Mouse (Mus musculus): Measurements from ENCODE around the gene Ripk3. TPM values are rescaled to one million over a fixed set of nuclear protein-coding genes. Genes with fewer than 3 reads are reported as not detected.

Ripk3 gene
- polyA plus RNA-seq (2015; fragmentation: Nextera tagmentation; extraction: Ambion mirVana) = 1.1 and 2.3 TPM in 2 replicates

DNA sequence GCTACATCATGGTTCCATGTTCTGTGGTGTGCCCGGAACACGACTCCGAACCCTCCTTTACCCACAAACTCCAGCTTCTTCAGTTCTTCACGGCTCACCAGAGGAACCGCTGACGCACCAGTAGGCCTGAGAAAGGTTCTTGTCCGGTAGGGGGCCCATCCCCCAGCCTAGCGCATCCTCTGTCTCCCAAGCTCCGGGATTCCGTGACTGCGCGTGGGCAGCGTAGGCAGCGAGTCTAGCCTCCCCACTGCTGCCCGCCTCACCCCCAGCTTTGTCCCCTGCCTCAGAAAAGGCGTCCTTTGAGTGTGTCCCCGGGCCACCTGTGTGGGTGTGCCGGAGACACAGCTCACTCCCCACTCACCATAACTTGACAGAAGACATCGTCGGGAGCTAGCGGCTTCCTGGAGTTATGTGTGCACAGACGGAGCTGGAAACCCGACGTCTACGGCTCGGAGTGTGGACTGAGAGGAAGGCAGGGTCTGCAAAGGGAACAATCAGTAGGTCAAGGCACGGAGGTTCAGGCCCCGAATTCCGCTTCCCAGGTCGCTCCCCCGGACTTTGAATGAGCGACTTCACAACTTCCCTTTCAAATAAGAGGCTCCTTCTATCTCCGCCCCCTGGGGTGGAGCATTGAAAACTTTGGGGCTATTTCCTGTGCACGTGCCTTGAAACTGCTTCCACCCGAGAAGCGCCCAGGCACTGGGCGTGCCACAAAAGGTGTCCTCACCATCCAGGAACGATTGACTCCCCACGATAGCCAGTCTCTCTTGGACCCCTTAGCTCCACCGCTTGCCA is at the start of gene Ripk3:
Gene Ripk3 (minus strand): TSS at position 610 of the 795 bp plus-strand sequence.
- ATAC-seq (replicated peaks) = no peak
- H3K9me3 ChIP-seq = no peaks in the 10 kb centered on the region
- WGBS = 6% methylated on average over 40 of the region's 40 CpGs
- no peak within 1 kb of the TSS for H3K27ac ChIP-seq (replicated peaks)
- no peak within 1 kb of the TSS for H3K9ac ChIP-seq (replicated peaks)
- H3K27me3 ChIP-seq = peaks cover 67% of the 10 kb centered on the region
- 0 out of 2 replicates have a peak within 1 kb of the TSS, but pooled peaks have one; percentile 6 for H3K4me3 ChIP-seq
- H3K4me1 ChIP-seq = peaks cover 11% of the 10 kb centered on the region
- H3K36me3 ChIP-seq = no peaks in the 10 kb centered on the region
- peak within 1 kb of the TSS; percentile 18 for H3K4me2 ChIP-seq (replicated peaks)

DNA sequence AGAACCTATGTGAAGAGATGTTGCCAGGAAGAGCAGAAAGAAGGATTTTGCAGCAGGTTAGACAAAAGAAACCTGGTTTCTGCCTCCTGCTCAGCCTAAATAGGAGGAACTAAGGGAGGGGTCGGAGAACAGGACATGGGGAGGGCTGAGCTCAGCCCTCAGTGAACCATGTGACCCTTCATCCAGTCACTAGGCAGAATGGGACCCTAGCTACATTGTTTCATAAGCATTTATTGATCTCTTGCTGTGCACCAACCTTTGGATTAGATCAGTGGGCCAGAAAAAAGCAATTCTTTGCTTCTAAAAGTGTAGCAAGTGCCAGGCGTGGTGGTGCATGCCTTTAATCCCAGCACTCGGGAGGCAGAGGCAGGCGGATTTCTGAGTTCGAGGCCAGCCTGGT is 49.6 kb upstream of the Ripk3 start:
- Histone ChIP-seq H3K9ac (replicated peaks) (no peak overlapping the region), H3K4me3 (no peak overlapping the region), H3K9me3 (no peaks in the 10 kb centered on the region), H3K4me2 (replicated peaks) (no peak overlapping the region), H3K27ac (replicated peaks) (no peak overlapping the region), H3K27me3 (no peaks in the 10 kb centered on the region), H3K4me1 (no peaks in the 10 kb centered on the region), H3K36me3 (no peaks in the 10 kb centered on the region)
- WGBS = 87% methylated on average over 5 of the region's 5 CpGs
- ATAC-seq (replicated peaks) = no peak

- no peak for ATAC-seq (replicated peaks)
- Histone ChIP-seq H3K4me2 (replicated peaks) (no peak overlapping the region), H3K9ac (replicated peaks) (no peak overlapping the region), H3K36me3 (no peaks in the 10 kb centered on the region), H3K27me3 (no peaks in the 10 kb centered on the region), H3K4me1 (no peaks in the 10 kb centered on the region), H3K9me3 (no peaks in the 10 kb centered on the region), H3K4me3 (no peak overlapping the region), H3K27ac (replicated peaks) (no peak overlapping the region)
- WGBS = 71% methylated on average over 5 of the region's 5 CpGs
Observed at GRCm38 (mm10) chr14:55834808-55835533, 46.3 kb upstream of the Ripk3 start.

DNA sequence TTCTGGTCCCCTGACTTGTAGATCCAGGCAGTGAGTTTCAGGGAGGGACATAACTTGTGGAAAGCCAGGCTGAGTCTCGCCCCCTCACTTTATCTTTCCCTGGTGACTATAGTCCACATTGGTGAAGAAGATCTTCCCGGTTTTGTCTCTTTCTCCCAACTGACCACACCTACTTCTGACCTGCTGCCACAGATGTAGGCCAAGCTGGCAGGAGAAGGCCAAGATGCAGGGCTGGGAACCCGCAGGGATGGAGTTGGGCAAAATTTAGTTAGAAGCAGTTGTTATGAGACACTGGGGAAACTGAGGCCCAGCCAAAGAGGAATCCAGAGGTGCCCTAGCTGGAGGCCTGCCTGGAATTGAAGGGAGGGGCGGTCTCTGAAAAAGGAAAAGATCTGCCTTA is 44.5 kb upstream of the Ripk3 start:
- no peak for ATAC-seq (replicated peaks)
- WGBS = 86% methylated on average over 4 of the region's 4 CpGs
- H3K4me3 ChIP-seq = no peak overlapping the region
- H3K27me3 ChIP-seq = no peaks in the 10 kb centered on the region
- no peaks in the 10 kb centered on the region for H3K9me3 ChIP-seq
- no peak overlapping the region for H3K9ac ChIP-seq (replicated peaks)
- no peak overlapping the region for H3K27ac ChIP-seq (replicated peaks)
- H3K4me2 ChIP-seq (replicated peaks) = no peak overlapping the region
- no peaks in the 10 kb centered on the region for H3K36me3 ChIP-seq
- no peaks in the 10 kb centered on the region for H3K4me1 ChIP-seq

GRCm38 (mm10) chr14:55830331-55830730 is 41.7 kb upstream of the Ripk3 start:
- Histone ChIP-seq H3K4me2 (replicated peaks) (no peak overlapping the region), H3K36me3 (no peaks in the 10 kb centered on the region), H3K27ac (replicated peaks) (no peak overlapping the region), H3K9me3 (no peaks in the 10 kb centered on the region), H3K9ac (replicated peaks) (no peak overlapping the region), H3K4me1 (peaks cover 17% of the 10 kb centered on the region), H3K27me3 (peaks cover 4% of the 10 kb centered on the region; the same call in 1 of the 2 replicates), H3K4me3 (no peak overlapping the region)
- 91% methylated on average over 4 of the region's 4 CpGs for WGBS
- ATAC-seq (replicated peaks) = no peak

DNA sequence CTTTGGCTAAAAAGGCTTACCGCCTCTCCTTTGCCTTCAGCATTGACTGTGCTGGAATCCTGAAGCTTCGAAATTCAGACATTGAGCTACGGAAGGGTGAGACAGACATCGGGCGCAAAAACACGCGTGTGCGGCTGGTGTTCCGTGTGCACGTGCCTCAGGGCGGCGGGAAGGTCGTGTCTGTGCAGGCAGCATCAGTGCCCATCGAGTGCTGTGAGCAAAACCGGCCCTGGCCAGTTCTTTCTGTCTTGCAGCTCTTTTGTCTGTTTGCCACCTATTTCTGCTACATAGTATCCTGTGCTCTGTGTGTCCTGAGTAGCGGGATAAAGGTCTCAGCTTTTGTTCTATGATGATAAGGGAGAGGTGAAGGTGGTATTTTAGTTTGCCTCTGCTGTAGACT is 41.2 kb upstream of the Ripk3 start:
- Histone ChIP-seq H3K4me1 (peaks cover 22% of the 10 kb centered on the region), H3K27me3 (peaks cover 4% of the 10 kb centered on the region; the same call in 1 of the 2 replicates), H3K27ac (replicated peaks) (no peak overlapping the region), H3K4me2 (replicated peaks) (no peak overlapping the region), H3K36me3 (no peaks in the 10 kb centered on the region), H3K9me3 (no peaks in the 10 kb centered on the region), H3K9ac (replicated peaks) (no peak overlapping the region), H3K4me3 (no peak overlapping the region)
- 91% methylated on average over 16 of the region's 16 CpGs for WGBS
- ATAC-seq (replicated peaks) = no peak

DNA sequence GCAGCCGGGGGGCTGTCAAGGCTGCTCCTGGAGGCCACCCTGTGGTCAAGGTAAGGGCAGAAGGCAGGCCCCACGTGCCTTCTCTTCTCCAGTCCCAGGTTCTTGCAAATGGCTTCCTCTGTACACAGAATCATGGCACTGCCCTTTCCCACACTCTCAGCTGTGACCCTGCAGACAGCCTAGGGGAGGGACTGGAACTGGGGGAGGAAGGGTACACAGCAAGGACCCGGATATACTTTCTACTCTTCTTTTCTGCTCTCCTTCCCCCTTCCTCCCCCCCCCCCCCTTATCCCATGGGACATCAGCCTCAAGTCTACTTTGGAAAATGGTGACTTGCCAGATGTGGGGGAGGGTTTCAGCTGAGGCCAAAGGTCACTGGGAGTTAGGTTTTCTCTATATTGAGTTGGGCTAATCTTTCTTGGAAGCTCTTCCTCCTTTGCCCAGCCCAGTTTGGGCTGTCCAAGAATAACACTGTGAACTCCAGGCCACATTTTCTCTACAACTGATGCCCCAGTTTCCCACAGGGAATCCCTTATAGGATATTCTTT is 40.1 kb upstream of the Ripk3 start:
- Histone ChIP-seq H3K36me3 (no peaks in the 10 kb centered on the region), H3K4me1 (peaks cover 32% of the 10 kb centered on the region), H3K27ac (replicated peaks) (no peak overlapping the region), H3K9me3 (no peaks in the 10 kb centered on the region), H3K4me2 (replicated peaks) (no peak overlapping the region), H3K4me3 (no peak overlapping the region), H3K27me3 (peaks cover 4% of the 10 kb centered on the region; the same call in 1 of the 2 replicates), H3K9ac (replicated peaks) (no peak overlapping the region)
- ATAC-seq (replicated peaks) = no peak
- 56% methylated on average over 3 of the region's 3 CpGs for WGBS

- Histone ChIP-seq H3K4me3 (peak overlapping the region; percentile 59), H3K9me3 (no peaks in the 10 kb centered on the region), H3K27me3 (peaks cover 4% of the 10 kb centered on the region; the same call in 1 of the 2 replicates), H3K4me1 (peaks cover 45% of the 10 kb centered on the region), H3K4me2 (replicated peaks) (peak overlapping the region; percentile 92), H3K36me3 (no peaks in the 10 kb centered on the region), H3K27ac (replicated peaks) (peak overlapping the region; percentile 80; the same call in 1 of the 2 replicates), H3K9ac (replicated peaks) (peak overlapping the region; percentile 29; the same call in 1 of the 2 replicates)
- no peak for ATAC-seq (replicated peaks)
- 8% methylated on average over 41 of the region's 41 CpGs for WGBS
Observed at GRCm38 (mm10) chr14:55826551-55827340, 38.1 kb upstream of the Ripk3 start.

GRCm38 (mm10) chr14:55826142-55826541 is 37.5 kb upstream of the Ripk3 start:
- Histone ChIP-seq H3K4me3 (peak overlapping the region; percentile 59), H3K9me3 (no peaks in the 10 kb centered on the region), H3K36me3 (no peaks in the 10 kb centered on the region), H3K4me1 (peaks cover 45% of the 10 kb centered on the region), H3K27ac (replicated peaks) (peak overlapping the region; percentile 80), H3K9ac (replicated peaks) (peak overlapping the region; percentile 29), H3K4me2 (replicated peaks) (peak overlapping the region; percentile 92), H3K27me3 (peaks cover 4% of the 10 kb centered on the region; the same call in 1 of the 2 replicates)
- no peak for ATAC-seq (replicated peaks)
- WGBS = 5% methylated on average over 15 of the region's 15 CpGs

DNA sequence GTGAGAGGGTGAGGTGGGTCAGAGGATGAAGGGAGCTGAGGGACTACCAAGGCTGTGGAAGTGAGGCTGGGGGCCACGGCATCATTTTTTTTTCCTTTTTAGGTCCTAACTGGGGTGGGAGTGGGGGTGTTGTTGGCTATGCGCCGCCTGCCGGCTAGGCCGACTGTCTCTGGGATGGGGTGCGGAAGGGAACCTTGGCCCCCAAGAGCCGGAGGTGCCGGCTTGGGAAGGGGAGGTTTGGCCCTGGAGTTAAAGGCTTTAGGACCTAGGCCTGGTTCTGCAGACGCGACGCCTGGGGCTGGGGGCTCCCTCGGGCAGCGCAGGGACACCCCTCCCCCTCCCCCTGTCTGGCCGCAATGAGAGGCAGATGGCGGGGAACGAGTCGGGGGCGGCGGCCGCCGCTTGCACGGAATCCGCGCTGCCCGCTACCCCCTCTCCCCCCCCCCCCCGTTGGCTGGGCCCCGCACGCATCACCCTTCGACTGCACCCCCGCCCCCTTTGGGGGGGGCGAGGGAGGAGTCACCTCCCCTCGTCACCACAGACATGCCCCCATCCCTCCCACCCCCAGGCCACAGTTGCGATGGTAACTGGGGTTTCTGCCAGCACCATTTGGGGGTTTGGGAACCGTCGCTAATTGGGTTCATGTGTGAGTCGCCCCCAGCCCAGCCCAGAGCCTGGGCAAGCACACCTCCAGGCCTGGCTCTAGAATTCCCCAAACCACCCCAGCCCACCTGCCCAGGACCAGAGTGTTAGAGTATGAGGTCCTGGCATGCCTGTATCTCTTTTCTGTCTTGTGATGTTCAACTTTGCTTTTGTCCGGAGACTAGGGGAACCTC is 36.8 kb upstream of the Ripk3 start:
- under 1% methylated on average over 17 of the region's 37 CpGs for WGBS
- peaks cover 45% of the 10 kb centered on the region for H3K4me1 ChIP-seq
- peaks cover 4% of the 10 kb centered on the region; the same call in 1 of the 2 replicates for H3K27me3 ChIP-seq
- ATAC-seq (replicated peaks) = peak; percentile 40
- peak overlapping the region; percentile 51 for H3K9ac ChIP-seq (replicated peaks)
- no peaks in the 10 kb centered on the region for H3K36me3 ChIP-seq
- peak overlapping the region; percentile 92 for H3K4me2 ChIP-seq (replicated peaks)
- H3K9me3 ChIP-seq = no peaks in the 10 kb centered on the region
- H3K4me3 ChIP-seq = peak overlapping the region; percentile 59
- H3K27ac ChIP-seq (replicated peaks) = peak overlapping the region; percentile 80

All from forebrain, embryonic 15.5 days (tissue).